Mouse (Mus musculus): ENCODE data around the gene Fbxw14. TPM values are rescaled to one million over a fixed set of nuclear protein-coding genes. Genes with fewer than 3 reads are reported as not detected.
"Not testable (repeated sequence)": the region's sequence is repeated elsewhere in the genome, so short reads cannot be mapped to it uniquely, and the experiment has no call there.

Gene Fbxw14
- polyA plus RNA-seq (2015; fragmentation: Nextera tagmentation; extraction: Ambion mirVana) = not detected in 2 replicates

GRCm38 (mm10) chr9:109287576-109287975 is at the start of gene Fbxw14:
Gene Fbxw14 (minus strand): TSS chr9:109287676.
- not testable (repeated sequence) for ATAC-seq (ENCODE audit: low read depth); H3K4me3 ChIP-seq (ENCODE audit: low read length); H3K4me1 ChIP-seq (replicated peaks; ENCODE audit: control insufficient read depth, insufficient read depth, low read length); H3K27ac ChIP-seq (ENCODE audit: low read length); H3K4me2 ChIP-seq (ENCODE audit: low read depth, low read length); H3K9ac ChIP-seq (ENCODE audit: low read length); H3K27me3 ChIP-seq (ENCODE audit: control insufficient read depth, insufficient read depth, low read depth, low read length); H3K36me3 ChIP-seq (ENCODE audit: control insufficient read depth, insufficient read depth, low read length); H3K9me3 ChIP-seq (ENCODE audit: control insufficient read depth, low read length)
- WGBS = no CpG with 5 or more reads among the region's 1 CpGs

GRCm38 (mm10) chr9:109263041-109263440 is 24.4 kb downstream of the Fbxw14 start:
- Histone ChIP-seq H3K9ac (ENCODE audit: low read length) (no peak overlapping the region), H3K4me3 (ENCODE audit: low read length) (no peak overlapping the region), H3K4me1 (replicated peaks; ENCODE audit: control insufficient read depth, insufficient read depth, low read length) (no peaks in the 10 kb centered on the region), H3K27me3 (ENCODE audit: control insufficient read depth, insufficient read depth, low read depth, low read length) (no peaks in the 10 kb centered on the region), H3K27ac (ENCODE audit: low read length) (no peak overlapping the region), H3K36me3 (ENCODE audit: control insufficient read depth, insufficient read depth, low read length) (no peaks in the 10 kb centered on the region), H3K9me3 (ENCODE audit: control insufficient read depth, low read length) (no peaks in the 10 kb centered on the region), H3K4me2 (ENCODE audit: low read depth, low read length) (no peak overlapping the region)
- ATAC-seq (ENCODE audit: low read depth) = no peak
- 48% methylated on average over 2 of the region's 2 CpGs for WGBS

DNA sequence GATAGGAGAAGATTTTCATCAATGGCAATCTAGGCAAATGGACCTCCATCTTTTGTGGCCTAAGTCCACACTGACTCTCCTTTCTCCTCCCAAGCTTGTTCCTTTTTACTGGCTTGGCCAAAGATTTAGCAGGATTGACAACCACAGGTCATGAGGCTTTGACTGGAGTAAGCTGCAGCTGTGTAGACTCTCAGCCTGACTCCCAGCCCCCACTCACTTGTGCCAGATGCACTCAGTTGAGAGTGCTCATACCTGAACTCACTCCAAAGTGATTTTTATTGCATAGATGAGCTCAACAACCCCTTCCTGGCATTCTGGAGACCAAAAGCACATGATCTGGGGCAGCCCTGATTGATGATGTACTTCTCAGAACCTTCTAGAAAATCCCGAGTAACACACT is 52.8 kb downstream of the Fbxw14 start, which contains the start of gene Fbxw20:
Gene Fbxw20 (minus strand): TSS at position 101 of the 400 bp plus-strand sequence.
- 85% methylated on average over 1 of the region's 1 CpGs for WGBS
- H3K4me2 ChIP-seq (ENCODE audit: low read depth, low read length) = no peak within 1 kb of the TSS
- H3K36me3 ChIP-seq (ENCODE audit: control insufficient read depth, insufficient read depth, low read length) = no peaks in the 10 kb centered on the region
- no peaks in the 10 kb centered on the region for H3K4me1 ChIP-seq (replicated peaks; ENCODE audit: control insufficient read depth, insufficient read depth, low read length)
- no peak within 1 kb of the TSS for H3K9ac ChIP-seq (ENCODE audit: low read length)
- no peak within 1 kb of the TSS for H3K4me3 ChIP-seq (ENCODE audit: low read length)
- H3K9me3 ChIP-seq (ENCODE audit: control insufficient read depth, low read length) = no peaks in the 10 kb centered on the region
- no peaks in the 10 kb centered on the region for H3K27me3 ChIP-seq (ENCODE audit: control insufficient read depth, insufficient read depth, low read depth, low read length)
- no peak for ATAC-seq (ENCODE audit: low read depth)
- no peak within 1 kb of the TSS for H3K27ac ChIP-seq (ENCODE audit: low read length)

Other genes starting within 250 kb of the Fbxw14 start
- 120 and 126 TPM in 2 replicates for gene Shisa5, start 249.1 kb downstream of the Fbxw14 start, polyA plus RNA-seq (2015; fragmentation: Nextera tagmentation; extraction: Ambion mirVana)
- 12.1 and 13.2 TPM in 2 replicates for gene Trex1, start 227.9 kb downstream of the Fbxw14 start, polyA plus RNA-seq (2015; fragmentation: Nextera tagmentation; extraction: Ambion mirVana)
- gene Atrip, start 213.6 kb downstream of the Fbxw14 start, polyA plus RNA-seq (2015; fragmentation: Nextera tagmentation; extraction: Ambion mirVana) = 22.8 and 24.7 TPM in 2 replicates
- gene Ccdc51, start 205.2 kb downstream of the Fbxw14 start, polyA plus RNA-seq (2015; fragmentation: Nextera tagmentation; extraction: Ambion mirVana) = 11.2 and 13.1 TPM in 2 replicates
- gene Tma7, start 205.1 kb downstream of the Fbxw14 start, polyA plus RNA-seq (2015; fragmentation: Nextera tagmentation; extraction: Ambion mirVana) = 524 and 545 TPM in 2 replicates
- 17.4 and 18.6 TPM in 2 replicates for gene Plxnb1, start 192.3 kb downstream of the Fbxw14 start, polyA plus RNA-seq (2015; fragmentation: Nextera tagmentation; extraction: Ambion mirVana)
- not detected in 2 replicates for gene Fbxw21, start 125.6 kb downstream of the Fbxw14 start, polyA plus RNA-seq (2015; fragmentation: Nextera tagmentation; extraction: Ambion mirVana)
- gene Fbxw13, start 91.7 kb downstream of the Fbxw14 start, polyA plus RNA-seq (2015; fragmentation: Nextera tagmentation; extraction: Ambion mirVana) = not detected in 2 replicates
- gene Fbxw20, start 52.9 kb downstream of the Fbxw14 start, polyA plus RNA-seq (2015; fragmentation: Nextera tagmentation; extraction: Ambion mirVana) = not detected in 2 replicates
- not detected in 2 replicates for gene Fbxw28, start 52.0 kb upstream of the Fbxw14 start, polyA plus RNA-seq (2015; fragmentation: Nextera tagmentation; extraction: Ambion mirVana)
- gene Fbxw22, start 116.6 kb upstream of the Fbxw14 start, polyA plus RNA-seq (2015; fragmentation: Nextera tagmentation; extraction: Ambion mirVana) = not detected in 2 replicates
- gene Fbxw16, start 161.5 kb upstream of the Fbxw14 start, polyA plus RNA-seq (2015; fragmentation: Nextera tagmentation; extraction: Ambion mirVana) = not detected in 2 replicates
- not detected in 2 replicates for gene Fbxw19, start 208.2 kb upstream of the Fbxw14 start, polyA plus RNA-seq (2015; fragmentation: Nextera tagmentation; extraction: Ambion mirVana)

All from lung, embryonic 16.5 days (tissue).